Mouse (Mus musculus) embryonic fibroblast, embryonic 13.5 days (primary cell): ENCODE measurements around the gene Hist1h3e. TPM values are rescaled to one million over a fixed set of nuclear protein-coding genes. Genes with fewer than 3 reads are reported as not detected.
A peak's percentile ranks its signal among the peaks of the same experiment; 100 is the strongest.
"Not testable (repeated sequence)": the region's sequence is repeated elsewhere in the genome, so short reads cannot be mapped to it uniquely, and the experiment has no call there.

Source experiments
- H3K27ac ChIP-seq: 2 replicates; pipeline ENCODE4 v1.5.1; 2012; ENCODE audit warnings: low read length, control low read depth, inconsistent platforms; ENCODE audit not compliant: insufficient read depth
- H3K4me1 ChIP-seq: 2 replicates; pipeline ENCODE4 v1.6.1; 2011; ENCODE audit warnings: low read length; ENCODE audit not compliant: control insufficient read depth, insufficient read depth
- H3K4me3 ChIP-seq: 2 replicates; pipeline ENCODE4 v1.5.1; 2011; ENCODE audit warnings: mild to moderate bottlenecking, control low read depth, low read length; ENCODE audit not compliant: insufficient read depth
- CTCF ChIP-seq: IDR thresholded peaks from 2 replicates; pipeline ENCODE4 v1.5.1; 2011; ENCODE audit warnings: mild to moderate bottlenecking, control low read depth, low read length, moderate library complexity, borderline replicate concordance; ENCODE audit not compliant: insufficient read depth
- POLR2A ChIP-seq: IDR thresholded peaks from 2 replicates; pipeline ENCODE4 v1.6.1; 2011; ENCODE audit warnings: low read depth, mild to moderate bottlenecking, control low read depth, low read length, moderate library complexity
- polyA plus RNA-seq: library from polyadenylated mRNA; stranded (reverse); fragments of >200 nt; gene quantifications from 2 replicates; pipeline ENCODE4 v1.2.4, GENCODE M21; 2011; ENCODE audit warnings: low read depth; ENCODE audit not compliant: missing spikeins, insufficient read length

Hist1h3e gene
- polyA plus RNA-seq, 1 experiment, result 3.4 TPM

GRCm38 (mm10) chr13:23537006-23537710 is 25.0 kb downstream of the Hist1h3e start:
- Histone ChIP-seq H3K4me1 (peaks cover 3% of the 10 kb centered on the region), H3K27ac (peak overlapping the region; percentile 17; the same call in 1 of the 2 replicates), H3K4me3 (peak overlapping the region; percentile 47)
- TF ChIP-seq POLR2A (no peak), CTCF (no peak)

GRCm38 (mm10) chr13:23536076-23536822 is 25.9 kb downstream of the Hist1h3e start:
- H3K4me1 ChIP-seq, result peaks cover 3% of the 10 kb centered on the region

GRCm38 (mm10) chr13:23535137-23536075 is 26.8 kb downstream of the Hist1h3e start, which contains the start of gene Hist1h3g:
Gene Hist1h3g (plus strand): TSS chr13:23535422.
- Histone ChIP-seq H3K27ac (peak within 1 kb of the TSS; percentile 93), H3K4me3 (peak within 1 kb of the TSS; percentile 77)
- peak; percentile 94 for TF ChIP-seq POLR2A
- H3K4me1 ChIP-seq, result not testable (repeated sequence)

More at GRCm38 (mm10) chr13:23536076-23536822, 25.9 kb downstream of the Hist1h3e start:
- peak overlapping the region; percentile 72 for H3K4me3 ChIP-seq
- peak overlapping the region; percentile 87 for H3K27ac ChIP-seq
- TF ChIP-seq CTCF, result no peak
- TF ChIP-seq POLR2A, result peak; percentile 62; the same call in 1 of the 2 replicates

GRCm38 (mm10) chr13:23534368-23535131 is 27.6 kb downstream of the Hist1h3e start:
- TF ChIP-seq POLR2A (peak; percentile 77; the same call in 1 of the 2 replicates), CTCF (no peak)
- peak overlapping the region; percentile 77 for H3K4me3 ChIP-seq
- H3K27ac ChIP-seq, result peak overlapping the region; percentile 93
- H3K4me1 ChIP-seq, result peaks cover 3% of the 10 kb centered on the region

GRCm38 (mm10) chr13:23533560-23534367 is 28.4 kb downstream of the Hist1h3e start, which contains the start of gene Hist1h2af:
Gene Hist1h2af (plus strand): TSS chr13:23533906.
- peak within 1 kb of the TSS; percentile 77 for H3K4me3 ChIP-seq
- peak within 1 kb of the TSS; percentile 93 for H3K27ac ChIP-seq
- H3K4me1 ChIP-seq, result not testable (repeated sequence)
- peak; percentile 67 for TF ChIP-seq POLR2A

GRCm38 (mm10) chr13:23532262-23533075 is 29.7 kb downstream of the Hist1h3e start:
- Histone ChIP-seq H3K27ac (peak overlapping the region; percentile 79), H3K4me1 (peaks cover 5% of the 10 kb centered on the region; the same call in 1 of the 2 replicates), H3K4me3 (peak overlapping the region; percentile 46)
- TF ChIP-seq CTCF (no peak), POLR2A (peak; percentile 38; the same call in 1 of the 2 replicates)

- Histone ChIP-seq H3K4me1 (peaks cover 7% of the 10 kb centered on the region; the same call in 1 of the 2 replicates), H3K4me3 (peak within 1 kb of the TSS; percentile 66), H3K27ac (peak within 1 kb of the TSS; percentile 95)
- peak; percentile 99 for TF ChIP-seq POLR2A
- no peak for TF ChIP-seq CTCF
Measured at GRCm38 (mm10) chr13:23530901-23531875, 31.0 kb downstream of the Hist1h3e start, which contains the start of gene Hist1h4h. Gene Hist1h4h (plus strand): TSS chr13:23531050.
